Mouse (Mus musculus): Measurements from ENCODE around the gene Elk4. TPM values are rescaled to one million over a fixed set of nuclear protein-coding genes. Genes with fewer than 3 reads are reported as not detected.
A peak's percentile ranks its signal among the peaks of the same experiment; 100 is the strongest.

Gene Elk4
- total RNA-seq, 2 experiments from 2014 or later = 69.6 to 76.1 TPM

DNA sequence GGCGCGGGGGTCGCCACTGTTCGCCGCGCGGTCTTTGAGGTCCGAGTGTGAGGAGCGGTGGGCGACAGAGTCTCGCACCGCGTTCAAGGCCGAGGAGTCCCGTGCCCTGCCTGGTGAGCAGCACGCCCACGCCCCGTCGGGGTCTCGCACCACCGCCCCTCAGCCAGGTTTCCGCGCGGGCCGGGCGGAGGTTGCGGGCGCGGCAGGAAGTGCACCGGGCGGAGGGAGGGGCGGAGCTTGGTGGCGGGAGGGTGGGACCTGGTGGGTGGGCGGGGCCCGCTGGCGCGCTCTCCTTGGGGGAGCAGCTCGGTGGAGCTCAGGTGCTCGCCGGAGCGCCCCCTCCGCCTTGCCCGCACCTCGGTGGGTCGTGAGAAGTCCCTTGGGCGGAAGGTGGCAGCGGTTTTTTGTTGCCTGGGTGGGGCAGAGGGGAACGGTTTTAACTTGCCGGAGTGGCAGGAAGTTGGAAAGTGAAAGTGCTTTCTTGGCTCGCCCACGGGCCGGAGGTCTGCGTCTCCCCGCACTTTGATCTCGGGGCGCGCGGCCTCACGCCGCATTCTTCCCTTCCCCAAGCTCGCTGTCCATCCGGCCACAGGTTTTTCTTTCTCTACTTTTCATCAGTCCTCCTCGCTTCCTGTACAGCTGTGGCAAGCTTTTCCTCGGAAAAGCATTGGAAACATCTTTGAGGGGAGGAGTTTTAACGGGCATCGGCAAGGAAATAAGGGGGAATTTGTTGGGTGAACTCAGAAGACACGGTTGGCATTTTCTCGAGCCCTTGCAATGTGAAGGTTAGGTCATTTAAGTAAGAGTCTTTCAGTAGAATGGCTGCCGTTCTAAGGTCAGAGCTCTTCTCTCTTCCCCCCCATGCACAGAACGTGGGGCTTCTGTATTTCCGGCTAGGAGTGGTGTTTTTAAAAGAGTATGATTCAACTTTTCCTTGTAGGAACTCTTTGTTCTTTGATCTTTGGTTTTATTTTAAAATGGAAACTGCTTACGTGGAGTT, 721 bp downstream of the Elk4 start:
- Histone ChIP-seq H3K27ac (peak overlapping the region; percentile 100), H3K4me3 (peak overlapping the region; percentile 84)
- TF ChIP-seq CTCF (IDR thresholded peaks at IDR 0.05) = no peak; the same call in 1 of the 2 replicates
- DNase-seq = peak; percentile 94
- intact Hi-C loops (cut with DNase I) = no loop called here

DNA sequence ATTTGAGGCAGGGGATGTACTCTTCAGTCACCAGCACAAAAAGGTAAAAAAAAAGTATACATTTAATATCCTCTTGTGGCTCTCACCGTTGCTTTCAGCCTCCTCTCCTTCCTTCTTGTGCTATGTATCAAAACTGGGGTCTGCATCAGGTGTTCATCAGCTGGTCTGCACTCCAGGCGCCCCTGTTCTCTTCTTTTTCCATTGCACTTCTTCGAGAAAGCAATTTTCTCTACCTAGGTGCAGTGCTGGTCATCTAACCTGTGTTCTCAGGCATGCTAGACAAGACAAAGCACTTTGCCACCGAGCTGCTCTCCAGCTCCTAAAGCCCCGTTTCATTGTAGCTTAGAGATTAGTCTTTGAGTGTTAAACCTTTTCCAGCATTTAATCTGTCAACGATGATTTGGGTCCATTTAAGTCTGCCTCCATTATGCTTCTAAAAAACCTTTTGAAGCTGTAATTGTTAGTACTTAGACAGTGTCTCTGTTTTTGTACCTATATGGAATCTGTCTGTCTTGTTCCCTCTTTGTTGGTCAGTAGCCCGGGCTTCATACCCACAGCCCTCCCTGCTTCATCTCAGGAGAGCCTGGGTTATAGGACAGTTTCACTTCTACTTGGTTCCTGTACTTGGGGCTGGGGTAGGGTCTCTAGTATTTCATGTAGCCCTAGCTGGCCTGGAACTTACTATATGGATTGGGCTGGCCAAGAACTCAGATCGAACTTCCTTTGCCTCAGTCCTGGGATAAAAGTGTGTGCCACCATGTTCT, 1.7 kb downstream of the Elk4 start:
- no peak for DNase-seq
- H3K4me3 ChIP-seq = peak overlapping the region; percentile 84
- intact Hi-C loops (cut with DNase I) = no loop called here
- TF ChIP-seq CTCF (IDR thresholded peaks at IDR 0.05) = no peak
- H3K27ac ChIP-seq = peak overlapping the region; percentile 100

DNA sequence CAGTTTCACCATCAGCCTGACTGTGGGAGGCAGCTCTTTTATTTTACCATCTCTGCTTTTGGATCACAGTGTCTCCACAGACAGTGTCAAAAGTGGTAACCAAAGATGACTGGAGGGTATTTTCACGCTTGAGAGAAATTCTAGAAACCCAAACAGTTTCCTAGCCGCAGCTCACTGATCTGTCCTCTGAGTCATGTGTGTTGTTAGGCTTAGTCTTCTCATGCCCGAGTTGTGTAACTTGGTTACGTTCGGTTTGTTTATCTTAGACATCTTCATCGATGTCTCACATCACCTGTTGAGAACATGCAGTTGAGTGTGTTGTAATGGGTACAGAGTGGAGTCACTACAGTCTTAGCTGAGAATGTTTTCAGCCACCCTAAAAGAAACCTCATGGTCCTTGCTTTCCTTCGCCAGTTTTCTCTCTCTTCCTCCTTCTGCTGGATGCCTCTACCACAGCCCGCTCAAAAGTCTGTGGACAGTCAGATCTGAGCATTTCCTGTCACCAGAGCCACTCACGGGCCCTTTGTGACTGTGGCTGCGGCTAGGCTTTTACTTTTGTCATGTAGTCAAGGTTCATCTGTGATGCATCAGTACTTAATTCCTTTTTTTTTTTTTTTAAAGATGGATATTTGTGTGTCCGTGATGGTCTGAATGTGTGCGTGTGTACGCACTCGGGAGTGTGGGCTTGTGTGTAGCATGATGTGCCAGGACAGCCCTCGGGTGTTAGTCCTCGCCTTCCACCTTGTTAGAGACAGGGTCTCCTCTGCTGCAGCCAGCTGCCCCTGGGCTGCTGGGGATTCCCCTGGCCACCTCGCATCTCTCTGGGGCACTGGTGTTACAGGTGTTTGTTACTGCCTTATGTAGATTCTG, 3.5 kb downstream of the Elk4 start:
- DNase-seq = no peak
- Histone ChIP-seq H3K27ac (peak overlapping the region; percentile 78), H3K4me3 (peak overlapping the region; percentile 39)
- intact Hi-C loops (cut with DNase I) = no loop called here
- no peak for TF ChIP-seq CTCF (IDR thresholded peaks at IDR 0.05)

DNA sequence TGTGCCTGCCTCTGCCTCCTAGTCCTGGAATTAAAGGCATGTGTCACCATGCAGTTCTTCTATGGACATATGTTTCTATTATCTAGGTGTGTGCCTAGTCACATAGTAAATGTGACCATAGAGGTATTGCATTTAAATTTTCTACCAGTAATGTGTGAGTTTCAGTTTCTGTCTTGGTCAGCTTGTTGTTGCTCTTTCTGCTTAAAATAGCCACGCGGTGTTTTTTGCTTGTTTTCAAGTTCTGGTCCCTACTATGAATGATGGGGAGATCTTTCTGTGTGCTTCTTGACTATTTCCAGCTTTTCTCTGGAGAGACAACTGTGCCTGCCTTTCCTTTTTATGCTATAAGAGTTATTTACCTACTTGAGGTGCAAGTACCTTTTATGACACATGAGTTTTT, 4.4 kb downstream of the Elk4 start:
- intact Hi-C loops (cut with DNase I) = no loop called here
- H3K4me3 ChIP-seq = peak overlapping the region; percentile 23; the same call in 1 of the 2 replicates
- H3K27ac ChIP-seq = peak overlapping the region; percentile 78
- no peak for DNase-seq
- TF ChIP-seq CTCF (IDR thresholded peaks at IDR 0.05) = no peak

DNA sequence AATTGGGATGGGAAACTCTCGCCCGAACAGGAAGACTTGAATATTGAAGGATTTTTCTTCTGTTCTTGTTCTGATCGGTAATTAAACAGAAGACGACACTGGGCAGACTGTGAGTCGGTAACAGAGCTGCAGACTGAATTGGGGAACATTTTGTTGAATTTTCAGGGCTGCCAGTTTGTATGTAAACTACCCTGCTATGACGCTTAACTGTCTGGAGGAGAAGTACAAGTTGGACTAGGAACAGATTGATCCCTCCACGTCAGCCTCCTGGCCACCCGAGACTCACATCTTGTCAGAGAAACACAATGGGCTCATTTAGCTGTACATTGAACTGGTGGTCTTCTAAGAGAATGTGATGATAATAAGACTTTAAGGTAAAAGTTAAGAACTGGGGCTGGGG, 5.5 kb downstream of the Elk4 start:
- intact Hi-C loops (cut with DNase I) = no loop called here
- Histone ChIP-seq H3K27ac (no peak overlapping the region; the same call in 1 of the 2 replicates), H3K4me3 (no peak overlapping the region)
- no peak for DNase-seq
- TF ChIP-seq CTCF (IDR thresholded peaks at IDR 0.05) = no peak

DNA sequence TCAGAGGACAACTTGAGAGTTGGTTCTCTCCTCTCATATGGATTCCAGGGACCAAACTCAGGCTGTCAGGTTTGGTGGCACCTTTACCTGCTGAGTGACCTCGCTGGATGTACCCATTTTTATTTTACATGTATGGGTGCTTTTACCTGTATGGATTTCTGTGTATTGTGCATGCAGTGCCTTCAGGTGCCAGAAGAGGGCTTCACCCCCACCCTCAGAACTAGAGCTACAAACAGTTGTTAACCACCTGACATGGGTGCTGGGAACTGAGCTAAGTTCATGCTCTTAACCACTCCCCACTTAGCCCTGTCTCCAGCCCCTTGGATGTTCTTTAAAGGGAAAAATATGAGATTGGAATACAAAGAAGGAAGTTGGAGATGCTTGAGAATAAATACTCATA, 7.4 kb downstream of the Elk4 start:
- peak; percentile 29 for TF ChIP-seq CTCF (IDR thresholded peaks at IDR 0.05)
- H3K4me3 ChIP-seq = no peak overlapping the region
- no peak overlapping the region for H3K27ac ChIP-seq
- intact Hi-C loops (cut with DNase I) = no loop called here
- DNase-seq = no peak

DNA sequence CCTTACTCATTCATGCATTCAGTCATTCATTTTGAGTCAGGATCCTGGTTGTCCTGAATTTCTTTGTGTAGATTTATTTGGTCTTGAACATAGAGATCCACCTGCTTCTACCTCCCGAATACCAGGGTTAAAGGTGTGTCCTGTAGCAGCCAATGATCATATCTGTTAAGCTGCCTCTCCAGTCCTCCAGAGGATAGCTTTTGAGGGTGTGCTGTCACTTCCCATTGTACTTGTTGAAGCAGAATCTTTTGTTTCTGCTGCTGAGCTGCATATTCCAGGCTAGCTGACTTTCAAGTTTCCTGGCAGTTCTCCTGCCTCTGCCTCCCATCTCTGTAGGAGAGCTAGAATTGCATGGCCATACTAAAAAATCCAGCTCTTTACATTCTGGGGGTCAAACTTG, 9.3 kb downstream of the Elk4 start:
- no peak overlapping the region for H3K27ac ChIP-seq
- intact Hi-C loops (cut with DNase I) = no loop called here
- DNase-seq = no peak
- no peak for TF ChIP-seq CTCF (IDR thresholded peaks at IDR 0.05)
- H3K4me3 ChIP-seq = no peak overlapping the region

DNA sequence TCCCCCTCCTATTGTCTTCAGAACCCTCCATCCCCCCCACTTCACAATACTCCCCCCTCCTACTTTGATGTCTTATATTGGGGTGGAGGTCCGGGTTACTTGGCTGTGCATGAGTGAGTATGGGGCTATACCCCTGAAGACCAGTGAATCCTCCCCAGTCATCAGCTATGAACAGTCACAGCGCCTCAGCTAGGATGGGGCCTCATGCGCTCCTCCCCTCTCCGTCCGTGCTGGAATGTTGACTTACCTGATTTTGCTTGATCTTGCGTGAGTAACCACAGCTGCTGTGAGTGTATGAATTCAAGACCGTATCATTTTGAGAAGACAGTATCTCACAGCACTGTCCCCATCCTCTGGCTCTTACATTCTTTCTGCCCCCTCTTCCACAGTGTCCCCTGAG, 12.5 kb downstream of the Elk4 start:
- intact Hi-C loops (cut with DNase I) = no loop called here
- TF ChIP-seq CTCF (IDR thresholded peaks at IDR 0.05) = no peak
- DNase-seq = no peak
- no peak overlapping the region for H3K27ac ChIP-seq
- no peak overlapping the region for H3K4me3 ChIP-seq

DNA sequence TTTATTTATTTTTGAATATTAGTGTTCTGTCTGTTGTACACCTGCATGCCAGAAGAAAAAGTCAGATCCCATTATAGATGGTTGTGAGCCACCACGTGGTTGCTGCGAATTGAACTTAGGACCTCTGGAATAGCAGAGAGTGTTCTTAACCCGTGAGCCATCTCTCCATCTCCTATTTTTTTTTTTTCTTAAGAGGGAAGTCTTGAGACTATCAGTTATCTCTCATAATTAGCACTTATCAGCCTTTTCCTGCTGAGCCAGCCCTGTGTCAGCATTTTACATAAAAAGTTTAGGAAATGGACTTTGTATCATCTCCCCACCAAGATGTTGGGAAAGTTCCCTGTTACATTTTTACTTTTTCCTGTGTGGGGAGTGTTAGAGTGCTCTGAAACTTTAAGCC, 14.7 kb downstream of the Elk4 start:
- no peak overlapping the region for H3K27ac ChIP-seq
- no peak for TF ChIP-seq CTCF (IDR thresholded peaks at IDR 0.05)
- intact Hi-C loops (cut with DNase I) = no loop called here
- no peak for DNase-seq
- H3K4me3 ChIP-seq = no peak overlapping the region

DNA sequence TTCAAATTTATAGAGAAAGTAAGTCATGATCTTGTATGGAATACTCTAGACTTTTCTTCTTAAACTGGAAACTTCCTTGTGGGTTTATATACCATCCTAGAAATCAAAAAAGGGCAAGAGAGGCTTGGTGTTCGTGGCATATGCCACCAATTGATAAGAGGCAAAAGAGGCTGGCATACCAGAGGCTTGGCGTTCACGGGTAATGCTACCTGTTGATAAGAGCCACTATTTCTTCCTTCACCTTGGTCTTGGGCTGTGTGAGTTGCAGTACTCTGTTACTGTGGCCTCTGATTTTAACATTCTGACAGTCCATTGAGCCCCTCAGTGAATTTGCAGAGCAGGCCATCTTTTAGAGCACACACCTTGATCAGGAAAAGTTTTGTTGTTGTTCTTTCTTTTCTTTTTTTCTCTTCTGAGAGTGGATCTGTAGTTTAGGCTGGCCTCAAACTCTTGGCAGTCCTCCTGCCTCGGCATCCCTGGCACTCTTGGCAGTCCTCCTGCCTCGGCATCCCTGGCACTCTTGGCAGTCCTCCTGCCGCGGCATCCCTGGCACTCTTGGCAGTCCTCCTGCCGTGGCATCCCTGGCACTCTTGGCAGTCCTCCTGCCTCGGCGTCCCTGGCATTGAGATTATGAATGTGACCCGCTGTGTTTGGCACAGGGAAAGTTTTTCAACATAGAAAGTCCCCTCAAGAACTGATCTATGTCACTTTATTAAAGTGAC, 19.7 kb downstream of the Elk4 start:
- Histone ChIP-seq H3K27ac (no peak overlapping the region), H3K4me3 (no peak overlapping the region)
- no peak for TF ChIP-seq CTCF (IDR thresholded peaks at IDR 0.05)
- intact Hi-C loops (cut with DNase I) = no loop called here
- no peak for DNase-seq

DNA sequence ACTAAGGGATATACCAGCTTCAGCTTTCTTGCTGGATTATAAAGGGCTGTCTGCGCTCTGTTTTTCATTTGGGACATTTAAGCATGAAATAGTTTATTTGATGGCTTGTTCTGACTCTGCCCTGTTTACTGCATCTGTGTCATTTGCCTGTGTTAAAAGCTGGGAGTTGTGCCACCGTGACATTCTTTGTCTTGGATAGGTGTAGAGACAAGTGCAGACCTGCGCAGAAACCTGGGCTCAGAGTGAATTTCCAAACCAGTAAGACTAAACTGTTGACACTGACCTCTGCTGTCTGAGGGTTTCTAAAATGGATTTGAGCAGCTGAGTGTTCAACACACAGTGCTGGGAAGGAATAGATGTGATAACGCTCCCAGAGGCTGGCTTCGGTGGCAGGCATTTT, 20.6 kb downstream of the Elk4 start:
- no peak for TF ChIP-seq CTCF (IDR thresholded peaks at IDR 0.05)
- intact Hi-C loops (cut with DNase I) = no loop called here
- no peak for DNase-seq

DNA sequence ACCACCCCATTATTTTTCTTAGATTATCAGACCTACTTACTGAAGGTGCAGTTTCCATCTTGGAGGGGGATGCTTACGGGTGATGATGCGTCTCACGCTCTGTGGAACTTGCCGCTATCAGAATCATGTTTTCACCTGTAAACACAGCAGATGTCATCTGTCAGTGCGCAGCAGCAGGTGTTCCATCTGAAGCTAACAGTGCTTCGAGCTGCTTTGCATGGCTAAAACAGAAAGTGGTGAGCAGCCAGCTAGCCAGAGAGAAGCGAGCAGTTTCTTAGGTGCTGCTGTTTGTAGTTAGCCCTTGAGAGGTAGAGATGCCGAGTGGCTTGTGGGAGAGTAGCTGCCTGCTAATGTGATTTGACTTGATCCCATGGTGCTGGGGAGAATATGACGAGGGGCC, 21.0 kb downstream of the Elk4 start:
- no peak for DNase-seq
- TF ChIP-seq CTCF (IDR thresholded peaks at IDR 0.05) = no peak
- peak overlapping the region; percentile 49; the same call in 1 of the 2 replicates for H3K27ac ChIP-seq
- intact Hi-C loops (cut with DNase I) = no loop called here
- no peak overlapping the region for H3K4me3 ChIP-seq

More for the DNA sequence above, 20.6 kb downstream of the Elk4 start:
- no peak overlapping the region for H3K4me3 ChIP-seq
- peak overlapping the region; percentile 49; the same call in 1 of the 2 replicates for H3K27ac ChIP-seq
